Mouse (Mus musculus) megakaryocyte, embryonic 14.5 days (primary cell): ENCODE results near the gene Cand2. TPM values are rescaled to one million over a fixed set of nuclear protein-coding genes. Genes with fewer than 3 reads are reported as not detected.
A peak's percentile ranks its signal among the peaks of the same experiment; 100 is the strongest.

ENCODE experiments used
- H3K27me3 ChIP-seq: replicated peaks from 2 replicates; pipeline ENCODE3; 2012; ENCODE audit warnings: inconsistent platforms
- H3K36me3 ChIP-seq: replicated peaks from 2 replicates; pipeline ENCODE3; 2012; ENCODE audit warnings: low read length, inconsistent platforms, mixed read lengths
- H3K4me1 ChIP-seq: 2 replicates; pipeline ENCODE4 v1.6.1; 2012; ENCODE audit warnings: inconsistent platforms
- H3K4me3 ChIP-seq: replicated peaks from 2 replicates; pipeline ENCODE3; 2012; ENCODE audit warnings: moderate library complexity, mild to moderate bottlenecking, inconsistent platforms
- H3K9me3 ChIP-seq: 2 replicates; pipeline ENCODE4 v1.6.1; 2012; ENCODE audit warnings: inconsistent platforms
- FLI1 ChIP-seq: IDR thresholded peaks from 2 replicates; pipeline ENCODE4 v1.6.1; 2012; ENCODE audit warnings: low read length, inconsistent platforms, mixed read lengths
- GATA1 ChIP-seq: IDR thresholded peaks from 3 replicates; pipeline ENCODE4 v1.6.1; 2012; ENCODE audit warnings: mixed read lengths, low read length, inconsistent platforms, borderline replicate concordance
- polyA plus RNA-seq: library from polyadenylated mRNA; stranded (reverse); fragments of >175 nt; gene quantifications from 2 replicates; pipeline ENCODE4 v1.2.3, GENCODE M21; 2012; ENCODE audit warnings: low replicate concordance; ENCODE audit not compliant: insufficient read depth

Gene Cand2
- polyA plus RNA-seq, 1 experiment, result 7.0 TPM

- no peaks in the 10 kb centered on the region for H3K27me3 ChIP-seq
- H3K9me3 ChIP-seq, result no peaks in the 10 kb centered on the region
- TF ChIP-seq FLI1, result peak; percentile 94
- peak; percentile 96 for TF ChIP-seq GATA1
- H3K4me3 ChIP-seq, result peak overlapping the region; percentile 97
- H3K36me3 ChIP-seq, result peaks cover 48% of the 10 kb centered on the region
- H3K4me1 ChIP-seq, result peaks cover 86% of the 10 kb centered on the region
These were observed 15.3 kb upstream of the Cand2 start for GRCm38 (mm10) chr6:115758981-115759435.

- H3K36me3 ChIP-seq, result peaks cover 44% of the 10 kb centered on the region
- no peak for TF ChIP-seq FLI1
- no peak for TF ChIP-seq GATA1
- H3K9me3 ChIP-seq, result no peaks in the 10 kb centered on the region
- H3K27me3 ChIP-seq, result no peaks in the 10 kb centered on the region
- peak overlapping the region; percentile 97 for H3K4me3 ChIP-seq
- peaks cover 86% of the 10 kb centered on the region for H3K4me1 ChIP-seq
These were observed 14.9 kb upstream of the Cand2 start for GRCm38 (mm10) chr6:115759461-115759860.

- H3K4me3 ChIP-seq, result peak overlapping the region; percentile 97
- no peak for TF ChIP-seq GATA1
- no peak for TF ChIP-seq FLI1
- H3K9me3 ChIP-seq, result no peaks in the 10 kb centered on the region
- peaks cover 86% of the 10 kb centered on the region for H3K4me1 ChIP-seq
- peaks cover 37% of the 10 kb centered on the region for H3K36me3 ChIP-seq
- H3K27me3 ChIP-seq, result no peaks in the 10 kb centered on the region
These were observed 14.2 kb upstream of the Cand2 start for GRCm38 (mm10) chr6:115760137-115760536.

DNA sequence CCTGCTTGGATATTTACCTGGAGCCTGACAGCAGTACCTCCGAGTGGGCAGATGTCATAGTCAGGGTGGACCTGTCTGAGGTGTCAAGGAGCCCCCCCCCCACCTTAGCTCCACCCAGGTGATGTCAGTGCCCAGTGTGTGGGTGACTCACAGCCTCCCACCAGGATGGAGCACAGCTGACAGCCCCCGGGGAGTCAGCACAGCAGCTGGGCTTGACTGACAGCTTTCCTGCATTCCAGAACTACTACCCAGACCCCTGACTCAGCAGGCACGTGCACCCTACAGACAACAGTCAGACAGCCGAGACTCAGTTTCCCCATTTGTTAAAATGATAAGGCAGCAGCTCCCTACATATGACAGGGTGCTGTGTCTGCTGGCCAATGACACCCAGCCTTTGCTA, 13.4 kb upstream of the Cand2 start:
- Histone ChIP-seq H3K9me3 (no peaks in the 10 kb centered on the region), H3K4me1 (peaks cover 86% of the 10 kb centered on the region), H3K36me3 (peaks cover 28% of the 10 kb centered on the region), H3K27me3 (no peaks in the 10 kb centered on the region), H3K4me3 (peak overlapping the region; percentile 85)
- TF ChIP-seq FLI1 (no peak), GATA1 (no peak)

GRCm38 (mm10) chr6:115761995-115762756, 12.2 kb upstream of the Cand2 start, which contains the start of gene Tmem40:
Gene Tmem40, minus strand, starts transcription at chr6:115762410.
- Histone ChIP-seq H3K27me3 (no peaks in the 10 kb centered on the region), H3K4me1 (peaks cover 85% of the 10 kb centered on the region), H3K9me3 (no peaks in the 10 kb centered on the region), H3K36me3 (peaks cover 20% of the 10 kb centered on the region), H3K4me3 (peak within 1 kb of the TSS; percentile 90)
- TF ChIP-seq GATA1 (no peak), FLI1 (no peak)

DNA sequence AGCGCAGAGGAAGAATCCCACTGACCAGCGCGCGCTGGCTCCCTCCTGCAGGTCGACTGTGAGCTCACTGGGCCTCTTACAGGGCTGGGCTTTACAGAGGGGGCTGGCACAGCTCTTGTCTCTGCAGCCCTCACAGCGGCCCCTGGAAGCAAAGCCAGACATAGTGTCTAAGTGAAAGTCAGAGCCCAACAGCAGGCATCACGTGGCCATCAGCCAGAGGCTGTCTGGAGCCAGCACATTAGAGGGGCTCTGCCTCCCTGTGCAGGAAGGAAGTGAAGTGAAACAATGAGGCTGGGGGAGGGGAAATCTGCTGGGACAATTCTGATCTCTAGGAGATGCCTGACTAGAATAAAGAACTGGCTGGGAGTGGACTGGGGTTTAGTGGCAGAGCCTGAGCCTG, 10.2 kb upstream of the Cand2 start:
- Histone ChIP-seq H3K36me3 (peaks cover 7% of the 10 kb centered on the region), H3K27me3 (no peaks in the 10 kb centered on the region), H3K9me3 (no peaks in the 10 kb centered on the region), H3K4me1 (peaks cover 97% of the 10 kb centered on the region), H3K4me3 (peak overlapping the region; percentile 83)
- no peak for TF ChIP-seq GATA1
- TF ChIP-seq FLI1, result no peak

- peaks cover 86% of the 10 kb centered on the region for H3K4me1 ChIP-seq
- no peaks in the 10 kb centered on the region for H3K27me3 ChIP-seq
- no peaks in the 10 kb centered on the region for H3K9me3 ChIP-seq
- H3K36me3 ChIP-seq, result peaks cover 2% of the 10 kb centered on the region
- H3K4me3 ChIP-seq, result peak overlapping the region; percentile 38
- TF ChIP-seq GATA1 (no peak), FLI1 (no peak)
These were observed 7.0 kb upstream of the Cand2 start for GRCm38 (mm10) chr6:115767357-115767756.

DNA sequence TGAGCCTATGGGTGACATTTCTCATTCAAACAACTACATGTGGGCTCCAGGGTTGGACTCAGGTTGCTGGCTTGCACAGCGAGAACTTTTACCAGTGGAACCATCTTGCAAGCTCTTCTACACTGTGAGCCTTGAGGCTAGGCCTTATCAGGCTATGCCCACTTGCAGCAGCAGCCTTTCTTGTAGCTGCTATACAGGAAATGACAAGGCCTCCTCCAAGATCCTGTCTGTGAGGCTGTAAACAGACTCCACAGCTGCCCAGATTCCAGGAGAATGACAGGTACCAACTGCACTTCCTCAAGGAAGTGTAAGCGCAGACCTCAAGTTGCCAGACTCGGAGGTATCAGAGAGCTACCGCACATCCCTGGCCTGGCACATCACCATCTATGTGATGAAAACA, 6.1 kb upstream of the Cand2 start:
- Histone ChIP-seq H3K36me3 (peaks cover 2% of the 10 kb centered on the region), H3K4me1 (peaks cover 80% of the 10 kb centered on the region), H3K4me3 (peak overlapping the region; percentile 84), H3K9me3 (no peaks in the 10 kb centered on the region), H3K27me3 (no peaks in the 10 kb centered on the region)
- TF ChIP-seq FLI1, result peak; percentile 52; the same call in 1 of the 2 replicates
- TF ChIP-seq GATA1, result peak; percentile 67; the same call in 2 of the 3 replicates

- Histone ChIP-seq H3K4me1 (peaks cover 77% of the 10 kb centered on the region), H3K36me3 (peaks cover 2% of the 10 kb centered on the region)
- TF ChIP-seq GATA1, result no peak
- no peak for TF ChIP-seq FLI1
These were observed 4.2 kb upstream of the Cand2 start for GRCm38 (mm10) chr6:115770059-115770670.

GRCm38 (mm10) chr6:115770852-115771251, 3.5 kb upstream of the Cand2 start:
- Histone ChIP-seq H3K36me3 (peaks cover 2% of the 10 kb centered on the region), H3K27me3 (no peaks in the 10 kb centered on the region), H3K4me1 (peaks cover 77% of the 10 kb centered on the region), H3K4me3 (no peak overlapping the region), H3K9me3 (no peaks in the 10 kb centered on the region)
- TF ChIP-seq FLI1 (no peak), GATA1 (no peak)

More at GRCm38 (mm10) chr6:115770059-115770670, 4.2 kb upstream of the Cand2 start:
- Histone ChIP-seq H3K27me3 (no peaks in the 10 kb centered on the region), H3K4me3 (peak overlapping the region; percentile 65), H3K9me3 (no peaks in the 10 kb centered on the region)
